In genomic region chr19:29596985-29597384, GRCm38 (mm10) we compare ENCODE assay signal across 10 mouse cellular contexts. TPM values are rescaled to one million over a fixed set of nuclear protein-coding genes. Genes with fewer than 3 reads are reported as not detected.
A peak's percentile ranks its signal among the peaks of the same experiment; 100 is the strongest.
DNase-seq lines count a peak whose midpoint lies in the region; ATAC-seq and TF ChIP-seq lines count a peak whose summit lies in the region.
"Had no signal": no experiment of that assay in that cellular context is flagged by ENCODE, and none has a peak within 500 bp of the region (broad histone marks: within the 10 kb centered on the region; RNA-seq: fewer than 3 reads in every experiment).

No protein-coding gene starts in this region.

- no peak overlapping the region for H3K4me2 ChIP-seq in liver, embryonic 11.5 days
- no peak overlapping the region for H3K4me2 ChIP-seq in midbrain, embryonic 14.5 days (ENCODE audit: low read length)

- H3K27me3 ChIP-seq in liver, embryonic 11.5 days (replicated peaks; ENCODE audit: control insufficient read depth, insufficient read depth, low read length) = no peaks in the 10 kb centered on the region
- no peaks in the 10 kb centered on the region for H3K27me3 ChIP-seq in G1E (ENCODE audit: insufficient read depth, low read length)
- H3K27me3 ChIP-seq in thymus, adult 2 months (ENCODE audit: control insufficient read depth, insufficient read depth, low read length) = no peaks in the 10 kb centered on the region
- no peaks in the 10 kb centered on the region for H3K27me3 ChIP-seq in midbrain, embryonic 14.5 days (ENCODE audit: control insufficient read depth, insufficient read depth, low read length)

- H3K9ac ChIP-seq in liver, embryonic 11.5 days (ENCODE audit: low read depth, low read length) = no peak overlapping the region
- H3K9ac ChIP-seq in midbrain, embryonic 14.5 days (replicated peaks; ENCODE audit: low read length) = no peak overlapping the region

- H3K4me1 ChIP-seq in liver, embryonic 11.5 days (replicated peaks; ENCODE audit: control insufficient read depth, insufficient read depth, low read length) = no peaks in the 10 kb centered on the region
- no peaks in the 10 kb centered on the region for H3K4me1 ChIP-seq in G1E (ENCODE audit: insufficient read depth, low read depth, low read length)
- H3K4me1 ChIP-seq in thymus, adult 2 months (replicated peaks; ENCODE audit: control insufficient read depth, insufficient read depth, low read length) = no peaks in the 10 kb centered on the region
- no peaks in the 10 kb centered on the region for H3K4me1 ChIP-seq in midbrain, embryonic 14.5 days (ENCODE audit: control insufficient read depth, insufficient read depth, low read length)

- H3K36me3 ChIP-seq in liver, embryonic 11.5 days (ENCODE audit: control insufficient read depth, insufficient read depth, low read length) = peaks cover 24% of the 10 kb centered on the region
- peaks cover 66% of the 10 kb centered on the region for H3K36me3 ChIP-seq in G1E (replicated peaks)
- peaks cover 46% of the 10 kb centered on the region for H3K36me3 ChIP-seq in thymus, adult 2 months (ENCODE audit: control insufficient read depth, insufficient read depth, low read length)
- H3K36me3 ChIP-seq in midbrain, embryonic 14.5 days (ENCODE audit: control insufficient read depth, insufficient read depth, low read length) = peaks cover 50% of the 10 kb centered on the region

- TF ChIP-seq CTCF in G1E (IDR thresholded peaks at IDR 0.05; ENCODE audit: low read depth, low read length) = peak; percentile 21; the same call in 1 of the 2 replicates
- peak; percentile 60; the same call in 1 of the 2 replicates for TF ChIP-seq CTCF in thymus, adult 2 months (IDR thresholded peaks at IDR 0.05; ENCODE audit: borderline replicate concordance, control insufficient read depth, extremely low read depth, insufficient read depth, low read length, poor library complexity)

- H3K9me3 ChIP-seq in liver, embryonic 11.5 days (ENCODE audit: control insufficient read depth, low read length) = no peaks in the 10 kb centered on the region
- H3K9me3 ChIP-seq in G1E (replicated peaks) = no peaks in the 10 kb centered on the region
- H3K9me3 ChIP-seq in midbrain, embryonic 14.5 days (ENCODE audit: control insufficient read depth, low read length) = no peaks in the 10 kb centered on the region

- 91% methylated on average over 2 of the region's 2 CpGs for WGBS in liver, embryonic 11.5 days
- 100% methylated on average over 2 of the region's 2 CpGs for WGBS in thymus, adult 2 months
- WGBS in midbrain, embryonic 14.5 days = 97% methylated on average over 2 of the region's 2 CpGs

- H3K4me3 ChIP-seq in liver, embryonic 11.5 days (ENCODE audit: low read depth, low read length) = no peak overlapping the region
- H3K4me3 ChIP-seq in G1E (ENCODE audit: low read depth, low read length) = no peak overlapping the region
- H3K4me3 ChIP-seq in thymus, adult 2 months (ENCODE audit: control insufficient read depth, insufficient read depth, low read length) = no peak overlapping the region
- no peak overlapping the region for H3K4me3 ChIP-seq in midbrain, embryonic 14.5 days (replicated peaks; ENCODE audit: low read depth, low read length)

- TF ChIP-seq POLR2A in thymus, adult 2 months (IDR thresholded peaks at IDR 0.05; ENCODE audit: control insufficient read depth, extremely low read depth, insufficient read depth, low read length, poor library complexity) = no peak

- no peak for ATAC-seq in liver, embryonic 11.5 days (replicated peaks; ENCODE audit: low FRiP score)
- no peak for ATAC-seq in G1E (ENCODE audit: extremely low read depth, insufficient number of reproducible peaks, low FRiP score, poor library complexity, severe bottlenecking)
- ATAC-seq in midbrain, embryonic 14.5 days (ENCODE audit: low FRiP score, low TSS enrichment) = no peak
- ATAC-seq: hindbrain, postnatal 0 days had no signal

- H3K27ac ChIP-seq in liver, embryonic 11.5 days (ENCODE audit: low read depth, low read length) = no peak overlapping the region
- no peak overlapping the region for H3K27ac ChIP-seq in thymus, adult 2 months (ENCODE audit: control insufficient read depth, insufficient read depth, low read length)
- no peak overlapping the region for H3K27ac ChIP-seq in midbrain, embryonic 14.5 days (replicated peaks; ENCODE audit: low read depth, low read length)
- H3K27ac ChIP-seq: hindbrain, postnatal 0 days had no signal

- DNase-seq in liver = peak; percentile 51
- DNase-seq in liver, embryonic 11.5 days (ENCODE audit: low spot score) = no peak
- no peak for DNase-seq in G1E (ENCODE audit: low spot score)
- peak; percentile 46 for DNase-seq in induced T-regulatory cell, adult 2 months (ENCODE audit: low read depth)
- peak; percentile 41 for DNase-seq in thymus, adult 2 months
- DNase-seq in cerebellum, postnatal 36 days = no peak
- no peak for DNase-seq in midbrain, embryonic 14.5 days
- no peak for DNase-seq in layer of hippocampus, postnatal 10 days (ENCODE audit: low spot score in 2 of 2)
- DNase-seq: cerebellum, adult 11 months had no signal

RNA-seq across cellular contexts. Expression of gene Ermp1, which starts 51.2 kb away (rescaled TPM):
- 15.9 and 18.6 TPM in 2 replicates for polyA plus RNA-seq in liver, embryonic 11.5 days (2014; fragmentation: Nextera tagmentation; extraction: Ambion mirVana)
- total RNA-seq in G1E (2014; fragmentation: Nextera tagmentation) (19.3 and 22.4 TPM in 2 replicates), G1E (2017) (22.6 and 22.8 TPM in 2 replicates)
- 11.4 and 14.2 TPM in 2 replicates for polyA plus RNA-seq in G1E (2012)
- 18.1 and 20.0 TPM in 2 replicates for polyA plus RNA-seq in thymus, adult 2 months (2012; rRNA removed)
- 6.2 and 7.0 TPM in 2 replicates for polyA plus RNA-seq in midbrain, embryonic 14.5 days (2014; fragmentation: Nextera tagmentation; extraction: Ambion mirVana)
- 10 to 100 TPM; 45.5 to 52.0 TPM for total RNA-seq in layer of hippocampus, postnatal 10 days (2021)

Comparison
In these comparisons a context has a peak if more than half of its experiments do, and no peak if none do; other contexts are left out.
1. DNase-seq: peak in liver (single experiment), induced T-regulatory cell, adult 2 months (single experiment) and thymus, adult 2 months (single experiment); none in liver, embryonic 11.5 days (single experiment), G1E (single experiment), cerebellum, postnatal 36 days (0 of 2), midbrain, embryonic 14.5 days (single experiment) and layer of hippocampus, postnatal 10 days (0 of 2).